Mouse (Mus musculus) MEL (cell line): ENCODE data around the gene Cops6. TPM values are rescaled to one million over a fixed set of nuclear protein-coding genes. Genes with fewer than 3 reads are reported as not detected.

Source experiments
- DNase-seq: peaks from one replicate; pipeline ENCODE4 v3.0.0; 2011; ENCODE audit warnings: low read depth, low spot score
- H3K27ac ChIP-seq: 2 replicates; pipeline ENCODE4 v1.5.1; 2012; ENCODE audit warnings: low read depth, mild to moderate bottlenecking, control low read depth, low read length, moderate library complexity; ENCODE audit not compliant: control insufficient read depth
- H3K27me3 ChIP-seq, 2 experiments: fragments of 150-350 bp in 1 of 2; sonication (generic) in 1 of 2; 2 replicates each; pipeline ENCODE4 v1.6.1; 2012; ENCODE audit warnings: low read length in 2 of 2, mild to moderate bottlenecking in 2 of 2, improper control_type of control experiment in 1 of 2, moderate library complexity in 1 of 2; ENCODE audit not compliant: insufficient read depth in 2 of 2, control insufficient read depth in 1 of 2
- H3K36me3 ChIP-seq, 2 experiments: 2 replicates each; pipeline ENCODE4 v1.6.1; 2012 to 2014; ENCODE audit warnings: low read length in 2 of 2, improper control_type of control experiment in 1 of 2, inconsistent platforms in 1 of 2, mild to moderate bottlenecking in 1 of 2; ENCODE audit not compliant: insufficient read depth in 2 of 2, control insufficient read depth in 1 of 2
- H3K4me1 ChIP-seq, 2 experiments: fragments of 150-350 bp in 1 of 2; sonication (generic) in 1 of 2; 2 replicates each; pipeline ENCODE4 v1.6.1; 2012; ENCODE audit warnings: low read length in 2 of 2, improper control_type of control experiment in 1 of 2, mild to moderate bottlenecking in 1 of 2; ENCODE audit not compliant: insufficient read depth in 2 of 2, control insufficient read depth in 1 of 2
- H3K4me3 ChIP-seq, 2 experiments: fragments of 150-350 bp in 1 of 2; sonication (generic) in 1 of 2; 2 replicates each; pipeline ENCODE4 v1.5.1; 2012; ENCODE audit warnings: low read depth in 2 of 2, low read length in 2 of 2, mild to moderate bottlenecking in 2 of 2, moderate library complexity in 2 of 2, control low read depth in 1 of 2, improper control_type of control experiment in 1 of 2; ENCODE audit not compliant: control insufficient read depth in 1 of 2, insufficient read depth in 1 of 2
- H3K79me2 ChIP-seq: 2 replicates; pipeline ENCODE4 v1.6.1; 2012; ENCODE audit warnings: mild to moderate bottlenecking, low read length, moderate library complexity; ENCODE audit not compliant: control insufficient read depth, poor library complexity, insufficient read depth
- H3K9ac ChIP-seq: 2 replicates; pipeline ENCODE4 v1.6.1; 2012; ENCODE audit warnings: low read depth, mild to moderate bottlenecking, control low read depth, low read length, moderate library complexity; ENCODE audit not compliant: control insufficient read depth, poor library complexity, severe bottlenecking
- H3K9me3 ChIP-seq: fragments of 150-350 bp; sonication (generic); replicated peaks from 2 replicates; pipeline ENCODE4 v1.6.1; 2012; ENCODE audit warnings: mild to moderate bottlenecking, low read length, improper control_type of control experiment, moderate library complexity; ENCODE audit not compliant: insufficient read depth
- BHLHE40 ChIP-seq: IDR thresholded peaks from 2 replicates; pipeline ENCODE4 v1.6.1; 2012; ENCODE audit warnings: low read depth, mild to moderate bottlenecking, inconsistent platforms, low read length, improper control_type of control experiment, borderline replicate concordance
- ELF1 ChIP-seq: IDR thresholded peaks from 2 replicates; pipeline ENCODE4 v1.6.1; 2014; ENCODE audit warnings: low read depth, mild to moderate bottlenecking, inconsistent platforms, low read length, improper control_type of control experiment, moderate library complexity
- EP300 ChIP-seq, 2 experiments: IDR thresholded peaks; 2 replicates each; pipeline ENCODE4 v1.6.1; 2011; ENCODE audit warnings: improper control_type of control experiment in 2 of 2, low read length in 2 of 2, low read depth in 1 of 2, mild to moderate bottlenecking in 1 of 2
- HCFC1 ChIP-seq: IDR thresholded peaks from 2 replicates; pipeline ENCODE4 v1.6.1; 2012; ENCODE audit warnings: low read depth, mild to moderate bottlenecking, inconsistent platforms, low read length, improper control_type of control experiment, moderate library complexity
- KAT2A ChIP-seq: conservative IDR thresholded peaks from 2 replicates; pipeline ENCODE4 v1.6.1; 2012; ENCODE audit warnings: low read depth, low read length, improper control_type of control experiment, inconsistent platforms
- MAFK ChIP-seq: IDR thresholded peaks from 2 replicates; pipeline ENCODE4 v1.6.1; 2011; ENCODE audit warnings: low read depth, mild to moderate bottlenecking, low read length, improper control_type of control experiment, borderline replicate concordance
- MAZ ChIP-seq: IDR thresholded peaks from 2 replicates; pipeline ENCODE4 v1.6.1; 2012; ENCODE audit warnings: low read depth, mild to moderate bottlenecking, inconsistent platforms, low read length, improper control_type of control experiment
- MXI1 ChIP-seq: IDR thresholded peaks from 2 replicates; pipeline ENCODE4 v1.6.1; 2011; ENCODE audit warnings: mild to moderate bottlenecking, low read depth, low read length, improper control_type of control experiment
- NELFE ChIP-seq: IDR thresholded peaks from 2 replicates; pipeline ENCODE4 v1.6.1; 2011; ENCODE audit warnings: low read depth, low read length, improper control_type of control experiment
- POLR2A ChIP-seq, 2 experiments: IDR thresholded peaks; 2 replicates each; pipeline ENCODE4 v1.6.1; 2011 to 2012; ENCODE audit warnings: low read length in 2 of 2, mild to moderate bottlenecking in 2 of 2, control low read depth in 1 of 2, improper control_type of control experiment in 1 of 2, low read depth in 1 of 2, moderate library complexity in 1 of 2; ENCODE audit not compliant: control insufficient read depth in 1 of 2, insufficient read depth in 1 of 2, poor library complexity in 1 of 2
- POLR2AphosphoS2 ChIP-seq: IDR thresholded peaks from 2 replicates; pipeline ENCODE4 v1.6.1; 2011; ENCODE audit warnings: low read length, improper control_type of control experiment
- RCOR1 ChIP-seq: IDR thresholded peaks from 2 replicates; pipeline ENCODE4 v1.6.1; 2012; ENCODE audit warnings: low read depth, mild to moderate bottlenecking, inconsistent platforms, low read length, improper control_type of control experiment
- SIN3A ChIP-seq: IDR thresholded peaks from 2 replicates; pipeline ENCODE4 v1.6.1; 2012; ENCODE audit warnings: low read length, improper control_type of control experiment, inconsistent platforms
- TBP ChIP-seq: IDR thresholded peaks from 2 replicates; pipeline ENCODE4 v1.8.0; 2011; ENCODE audit warnings: low read depth, low read length, improper control_type of control experiment
- TCF12 ChIP-seq: IDR thresholded peaks from 2 replicates; pipeline ENCODE4 v1.6.1; 2014; ENCODE audit warnings: low read depth, mild to moderate bottlenecking, inconsistent platforms, low read length, improper control_type of control experiment, moderate library complexity
- ZKSCAN1 ChIP-seq: IDR thresholded peaks from 2 replicates; pipeline ENCODE4 v1.6.1; 2012; ENCODE audit warnings: low read depth, mild to moderate bottlenecking, inconsistent platforms, low read length, improper control_type of control experiment, moderate library complexity
- ZMIZ1 ChIP-seq: IDR thresholded peaks from 2 replicates; pipeline ENCODE4 v1.6.1; 2012; ENCODE audit warnings: low read depth, mild to moderate bottlenecking, inconsistent platforms, low read length, improper control_type of control experiment, moderate library complexity
- polyA plus RNA-seq, 2 experiments: library from polyadenylated mRNA; stranded (reverse) in 1 of 2; unstranded in 1 of 2; fragments of >175 nt in 1 of 2; fragments of >200 nt in 1 of 2; gene quantifications; 2 replicates each; pipeline versions ENCODE4 v1.2.1 to v1.2.4; 2012; ENCODE audit warnings: low replicate concordance in 2 of 2, low read depth in 1 of 2; ENCODE audit not compliant: insufficient read length in 2 of 2, insufficient read depth in 1 of 2, missing spikeins in 1 of 2
- total RNA-seq: library from RNA; depleted of rRNA; stranded (reverse); fragments of 300-350 nt; gene quantifications from 2 replicates; pipeline ENCODE4 v1.2.3, GENCODE M21; 2012

Cops6 gene
- total and polyA plus RNA-seq, 3 experiments: 52.6 to 152 TPM; not detected in 1

DNA sequence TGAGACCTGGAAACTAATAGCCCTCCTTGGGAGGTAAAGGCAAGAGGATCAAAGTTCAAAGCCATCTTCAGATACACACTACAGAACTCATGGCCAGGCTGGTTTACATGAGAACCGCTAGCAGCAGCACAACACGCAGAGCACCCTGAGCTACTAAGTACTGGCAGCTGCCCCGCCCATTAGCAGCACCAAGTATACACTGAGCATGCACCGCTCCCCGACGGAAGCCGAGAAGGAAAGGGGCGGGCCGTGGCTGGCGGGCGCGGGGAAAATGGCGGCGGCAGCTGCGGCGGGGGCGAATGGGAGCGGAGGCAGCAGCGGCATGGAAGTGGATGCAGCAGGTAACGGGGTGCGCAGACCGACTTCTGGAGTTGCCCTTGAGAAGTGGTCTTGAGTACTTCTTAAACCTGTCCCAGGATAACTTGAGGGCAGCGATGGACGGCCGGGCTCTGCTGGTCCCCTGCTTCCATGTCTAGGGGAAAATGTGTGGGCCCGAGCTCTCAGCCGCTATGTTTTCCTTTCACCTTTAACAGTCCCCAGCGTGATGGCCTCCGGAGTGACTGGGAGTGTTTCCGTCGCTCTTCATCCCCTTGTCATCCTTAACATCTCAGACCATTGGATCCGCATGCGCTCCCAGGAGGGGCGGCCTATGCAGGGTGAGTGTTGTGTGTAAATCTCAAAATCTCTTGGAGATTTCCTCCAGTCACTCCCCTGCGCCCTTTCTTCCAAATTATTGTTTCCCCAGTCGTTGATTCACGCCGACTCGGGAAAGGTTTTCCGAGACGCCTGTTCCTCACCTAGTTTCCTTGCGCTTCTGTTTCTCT, at the start of gene Cops6 (continued):
- peak; percentile 97 for TF ChIP-seq HCFC1
- no peak for TF ChIP-seq ZKSCAN1
- no peak for TF ChIP-seq BHLHE40
- peak; percentile 58; the same call in 1 of the 2 replicates for TF ChIP-seq POLR2AphosphoS2

DNA sequence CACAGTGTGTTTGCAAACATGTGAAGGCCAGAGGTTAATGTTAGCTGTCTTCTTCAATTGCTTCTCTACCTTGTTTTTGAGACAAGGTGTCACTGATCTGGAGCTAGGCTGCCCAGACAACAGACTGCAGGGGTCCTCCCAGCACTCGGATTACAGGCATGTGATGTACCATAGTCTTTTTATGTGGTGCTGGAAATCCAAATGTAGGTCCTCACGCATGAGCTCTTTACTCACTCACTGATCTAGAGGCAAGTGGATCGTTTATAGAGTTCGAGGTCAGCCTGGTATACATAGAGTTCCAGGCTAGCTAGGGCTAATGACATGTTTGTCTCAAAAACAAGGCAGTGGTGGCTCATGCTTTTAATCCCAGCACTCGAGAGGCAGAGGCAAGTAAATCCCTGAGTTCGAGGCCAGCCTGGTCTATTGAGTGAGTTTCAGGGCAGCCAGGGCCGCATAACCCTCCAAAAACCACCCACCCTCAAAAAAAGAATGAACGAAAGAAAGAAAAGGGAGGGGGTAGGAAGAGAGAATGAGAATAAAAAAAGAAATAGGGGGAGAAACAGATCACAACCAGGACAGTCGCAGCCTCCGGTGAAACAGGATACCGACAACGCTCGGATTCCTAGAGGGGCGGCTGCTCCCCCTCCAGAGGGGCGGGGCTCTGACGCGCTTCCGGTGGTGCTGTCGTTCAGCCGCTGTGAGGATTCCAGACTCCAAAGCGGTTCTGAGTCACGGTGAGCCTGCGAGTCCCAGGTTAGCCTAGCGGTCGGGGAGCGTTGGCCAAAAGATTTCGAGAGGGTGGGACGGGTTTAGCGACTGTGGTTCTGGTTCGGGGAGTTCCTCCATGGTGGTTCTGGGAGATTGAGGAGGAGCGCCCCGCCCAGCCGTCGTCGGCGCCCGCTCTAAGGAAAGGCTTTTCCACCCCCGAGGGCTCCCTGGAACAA, 44.3 kb upstream of the Cops6 start, which contains the start of gene Zscan21:
Zscan21 (plus strand) TSS at position 649 of the 944 bp plus-strand sequence.
- H3K36me3 ChIP-seq: peaks cover 0 to 12% of the 10 kb centered on the region in 2 experiments; a peak in 2 of 4 replicates
- H3K27ac ChIP-seq: peak within 1 kb of the TSS; percentile 83
- TF ChIP-seq POLR2A (IDR thresholded peaks at IDR 0.05; ENCODE audit: control insufficient read depth in 1 of 2, insufficient read depth in 1 of 2, low read depth in 1 of 2, low read length in 2 of 2, poor library complexity in 1 of 2) (peak; percentile 35 to 95; a peak in 3 of 4 replicates), ELF1 (peak; percentile 25), EP300 (IDR thresholded peaks at IDR 0.05; ENCODE audit: low read depth in 1 of 2, low read length in 2 of 2) (0 out of 4 replicates have a peak, but pooled peaks of 1 of the 2 experiments have one; percentile 7), MXI1 (0 out of 2 replicates have a peak, but pooled peaks have one; percentile 3), KAT2A (no peak), RCOR1 (no peak), ZMIZ1 (peak; percentile 77), MAZ (peak; percentile 74), POLR2AphosphoS2 (peak; percentile 92), SIN3A (0 out of 2 replicates have a peak, but pooled peaks have one; percentile 44), TCF12 (peak; percentile 63), HCFC1 (peak; percentile 80), NELFE (peak; percentile 79), TBP (peak; percentile 81), MAFK (no peak)
- H3K9ac ChIP-seq: peak within 1 kb of the TSS; percentile 82
- no peaks in the 10 kb centered on the region for H3K9me3 ChIP-seq
- H3K27me3 ChIP-seq: no peaks in the 10 kb centered on the region
- peak; percentile 94 for DNase-seq
- peak within 1 kb of the TSS; percentile 58 to 92 for H3K4me3 ChIP-seq
- peaks cover 3% of the 10 kb centered on the region for H3K79me2 ChIP-seq
- H3K4me1 ChIP-seq: peaks cover 4 to 8% of the 10 kb centered on the region in 2 experiments; a peak in 3 of 4 replicates
